Mouse (Mus musculus): ENCODE measurements at regions not wholly inside any gene's neighbourhood (a gene's known extent, or its start where the extent isn't known, plus 50 kb on each side); places are given as distances from the start of the nearest gene placed in this dataset.
"Not testable (repeated sequence)": the region's sequence is repeated elsewhere in the genome, so short reads cannot be mapped to it uniquely, and the experiment has no call there.

DNA sequence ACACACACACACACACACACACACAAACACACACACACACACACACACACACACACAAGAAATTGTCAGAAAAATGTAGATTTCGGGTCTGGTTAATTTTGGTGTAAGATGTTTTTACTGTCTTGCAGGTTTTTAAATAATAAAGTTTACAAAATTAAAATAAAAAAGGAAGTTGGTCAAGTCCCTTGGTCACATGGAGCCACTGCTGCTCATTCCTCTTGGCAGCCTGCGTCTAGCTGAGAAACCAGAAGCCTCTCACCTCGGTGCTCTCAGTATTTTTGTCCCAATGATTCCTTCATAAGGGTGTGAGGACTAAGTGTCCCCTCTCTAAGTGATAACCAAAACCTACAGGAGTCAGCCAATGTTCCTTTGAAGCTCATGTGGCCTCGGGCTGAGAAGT is 76.8 kb upstream of the Smg1 start:
- no peak for ATAC-seq (replicated peaks)
- no peaks in the 10 kb centered on the region for H3K4me1 ChIP-seq
- H3K27ac ChIP-seq (replicated peaks) = no peak overlapping the region
- H3K9me3 ChIP-seq = no peaks in the 10 kb centered on the region
- H3K4me2 ChIP-seq (replicated peaks) = no peak overlapping the region
- WGBS = 94% methylated on average over 4 of the region's 4 CpGs
- no peak overlapping the region for H3K4me3 ChIP-seq
- H3K36me3 ChIP-seq = no peaks in the 10 kb centered on the region
- no peaks in the 10 kb centered on the region for H3K27me3 ChIP-seq
- H3K9ac ChIP-seq (replicated peaks) = no peak overlapping the region

DNA sequence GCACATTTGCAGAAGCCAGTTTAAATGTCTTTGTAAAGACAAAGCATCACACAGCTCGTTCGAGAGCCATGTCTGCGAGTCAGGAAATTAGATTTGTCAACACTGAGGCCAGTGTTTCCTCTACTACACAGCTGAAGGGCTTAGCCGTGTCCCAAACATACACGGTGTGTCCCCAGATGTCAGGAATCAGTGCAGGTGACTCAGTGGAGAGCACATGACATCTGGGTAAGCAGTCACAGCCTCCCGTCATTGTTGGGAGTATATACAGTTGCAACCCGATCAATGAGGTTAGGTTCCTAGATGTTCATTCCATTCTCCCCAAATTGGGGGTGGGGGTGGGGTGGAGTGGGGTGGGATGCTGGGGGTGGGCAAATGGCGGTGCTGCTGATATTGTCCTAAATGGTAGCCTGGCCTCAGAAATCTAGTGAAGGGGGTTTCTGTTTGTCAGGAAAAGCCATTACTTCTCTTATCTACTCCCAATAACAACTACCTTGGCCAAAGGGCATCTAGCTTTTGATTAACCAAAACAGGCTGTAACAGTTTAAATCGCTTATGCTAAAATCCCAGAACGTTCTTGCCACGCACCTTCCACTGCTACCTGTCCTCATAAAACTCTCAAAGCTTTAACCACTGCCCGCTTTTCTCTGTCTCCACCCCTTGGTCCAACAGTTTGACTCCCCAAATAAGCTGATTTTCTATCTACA is 75.1 kb upstream of the Smg1 start:
- H3K4me2 ChIP-seq (replicated peaks) = no peak overlapping the region
- WGBS = 73% methylated on average over 12 of the region's 12 CpGs
- no peaks in the 10 kb centered on the region for H3K27me3 ChIP-seq
- H3K9ac ChIP-seq (replicated peaks) = no peak overlapping the region
- ATAC-seq (replicated peaks) = no peak
- H3K9me3 ChIP-seq = no peaks in the 10 kb centered on the region
- no peaks in the 10 kb centered on the region for H3K36me3 ChIP-seq
- no peak overlapping the region for H3K4me3 ChIP-seq
- H3K27ac ChIP-seq (replicated peaks) = no peak overlapping the region
- H3K4me1 ChIP-seq = 0 out of 2 replicates have a peak, but pooled peaks cover 3% of the 10 kb centered on the region

DNA sequence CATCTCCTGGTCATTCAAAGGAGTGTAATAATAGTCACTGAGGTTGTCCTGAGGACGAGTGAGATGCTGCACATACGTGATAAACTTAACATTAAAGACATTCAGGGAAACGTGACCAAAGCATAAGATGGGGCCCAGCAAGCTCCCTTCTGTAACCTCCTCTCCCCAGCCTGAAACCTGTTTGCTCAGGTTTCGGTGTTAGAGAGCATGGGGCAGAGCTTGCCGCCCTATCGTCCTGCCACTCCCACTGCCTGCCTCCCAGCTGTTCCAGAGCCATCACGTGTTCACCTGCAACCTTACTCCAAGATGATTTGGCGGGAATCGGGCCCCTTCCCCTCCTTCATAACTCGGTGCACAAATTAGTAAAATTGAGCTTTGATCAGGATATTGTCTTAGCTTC is 71.4 kb upstream of the Smg1 start:
- ATAC-seq (replicated peaks); H3K9me3 ChIP-seq: not testable (repeated sequence)
- 81% methylated on average over 10 of the region's 10 CpGs for WGBS

DNA sequence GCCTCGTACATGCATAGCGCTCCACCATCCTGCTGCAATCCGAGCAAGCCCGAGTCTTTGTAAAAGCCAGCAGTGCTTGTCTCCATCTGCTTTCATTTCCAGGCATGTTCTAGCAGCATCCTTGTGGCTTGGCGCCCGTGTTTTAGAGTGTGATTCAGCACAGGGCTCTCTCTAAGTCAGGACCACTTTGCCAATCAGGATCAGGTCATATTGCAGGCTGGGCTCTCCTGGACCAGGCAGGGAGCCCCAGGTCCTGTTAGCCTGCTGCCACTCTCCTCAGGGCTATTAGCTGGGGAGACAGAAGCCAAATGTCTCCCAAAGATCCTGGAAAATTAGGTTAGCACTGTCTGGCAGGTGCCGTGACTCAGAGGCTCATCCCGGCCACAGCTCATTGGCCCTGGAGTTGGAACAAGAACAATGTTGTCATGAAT is 70.8 kb upstream of the Smg1 start:
- 71% methylated on average over 8 of the region's 8 CpGs for WGBS
- Histone ChIP-seq H3K4me1 (0 out of 2 replicates have a peak, but pooled peaks cover 3% of the 10 kb centered on the region), H3K4me2 (replicated peaks) (no peak overlapping the region), H3K36me3 (no peaks in the 10 kb centered on the region), H3K4me3 (no peak overlapping the region), H3K27me3 (no peaks in the 10 kb centered on the region), H3K27ac (replicated peaks) (no peak overlapping the region), H3K9me3 (no peaks in the 10 kb centered on the region), H3K9ac (replicated peaks) (no peak overlapping the region)
- no peak for ATAC-seq (replicated peaks)

More for the DNA sequence above, 71.4 kb upstream of the Smg1 start:
- H3K4me2 ChIP-seq (replicated peaks); H3K27me3 ChIP-seq; H3K27ac ChIP-seq (replicated peaks); H3K4me3 ChIP-seq; H3K36me3 ChIP-seq; H3K9ac ChIP-seq (replicated peaks); H3K4me1 ChIP-seq: not testable (repeated sequence)

DNA sequence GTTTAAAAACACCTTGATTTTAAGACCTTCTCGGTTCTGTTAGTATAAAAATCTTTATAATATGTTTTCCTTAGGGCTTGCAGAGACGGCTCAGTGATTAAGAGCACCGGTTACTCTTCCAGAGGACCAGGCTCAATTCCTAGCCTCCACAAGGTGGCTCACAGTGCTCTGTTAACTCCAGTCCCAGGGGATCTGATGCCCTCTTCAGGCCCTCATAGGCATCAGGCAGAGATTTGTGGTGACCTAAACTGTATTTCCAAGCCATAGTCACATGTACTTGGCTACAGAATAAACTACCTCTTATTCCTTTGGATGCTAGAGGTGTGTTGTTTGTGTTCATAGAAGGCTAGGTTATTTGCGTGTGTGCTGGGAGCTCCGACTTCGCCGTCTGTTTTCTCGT is 70.3 kb upstream of the Smg1 start:
- ATAC-seq (replicated peaks) = no peak
- Histone ChIP-seq H3K4me1 (0 out of 2 replicates have a peak, but pooled peaks cover 3% of the 10 kb centered on the region), H3K36me3 (no peaks in the 10 kb centered on the region), H3K9me3 (no peaks in the 10 kb centered on the region), H3K4me2 (replicated peaks) (no peak overlapping the region), H3K27ac (replicated peaks) (no peak overlapping the region), H3K9ac (replicated peaks) (no peak overlapping the region), H3K4me3 (no peak overlapping the region), H3K27me3 (no peaks in the 10 kb centered on the region)
- 61% methylated on average over 8 of the region's 8 CpGs for WGBS

DNA sequence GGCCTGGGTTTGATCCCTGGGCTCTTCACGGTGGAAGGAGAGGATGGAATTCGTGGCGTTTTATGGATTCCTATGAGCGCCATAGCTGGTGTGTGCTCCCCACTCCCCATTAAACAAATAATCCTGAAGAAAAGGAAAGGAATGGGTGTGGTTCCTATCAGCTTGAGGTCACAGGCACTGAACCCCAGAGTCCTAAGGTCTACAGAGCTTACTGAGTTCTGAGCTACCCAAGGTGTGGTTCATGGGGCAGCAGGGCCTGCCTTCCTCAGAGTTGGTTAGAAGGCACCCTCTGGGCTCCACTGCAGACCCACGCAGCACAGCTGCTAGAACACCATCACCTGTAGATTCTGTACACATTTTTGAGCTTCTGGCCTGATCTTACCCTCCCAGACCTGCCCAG is 66.3 kb upstream of the Smg1 start:
- 0 out of 2 replicates have a peak, but pooled peaks cover 3% of the 10 kb centered on the region for H3K4me1 ChIP-seq
- H3K4me2 ChIP-seq (replicated peaks) = no peak overlapping the region
- no peaks in the 10 kb centered on the region for H3K9me3 ChIP-seq
- H3K27ac ChIP-seq (replicated peaks) = no peak overlapping the region
- no peak overlapping the region for H3K9ac ChIP-seq (replicated peaks)
- no peak overlapping the region for H3K4me3 ChIP-seq
- WGBS = 86% methylated on average over 5 of the region's 5 CpGs
- H3K36me3 ChIP-seq = no peaks in the 10 kb centered on the region
- no peak for ATAC-seq (replicated peaks)
- H3K27me3 ChIP-seq = no peaks in the 10 kb centered on the region

DNA sequence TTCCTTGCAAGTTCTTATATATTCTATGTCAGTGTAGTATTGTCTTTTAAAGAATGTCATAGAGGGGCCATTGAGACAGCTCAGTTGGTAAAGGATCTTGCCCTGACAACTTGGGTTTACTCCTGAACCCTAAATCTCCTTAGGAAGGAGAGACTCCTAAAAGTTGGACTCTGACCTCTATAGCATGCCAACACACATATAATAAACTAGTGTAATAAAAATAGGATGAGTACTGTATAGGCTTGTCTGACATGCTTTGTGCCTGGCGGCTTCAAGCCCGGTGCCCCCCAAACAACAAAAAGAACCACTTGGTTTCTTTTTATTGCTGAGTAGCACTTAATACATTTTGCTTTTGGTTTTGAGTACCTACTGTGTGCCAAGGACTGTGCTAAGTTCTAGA is 65.4 kb upstream of the Smg1 start:
- ATAC-seq (replicated peaks) = no peak

DNA sequence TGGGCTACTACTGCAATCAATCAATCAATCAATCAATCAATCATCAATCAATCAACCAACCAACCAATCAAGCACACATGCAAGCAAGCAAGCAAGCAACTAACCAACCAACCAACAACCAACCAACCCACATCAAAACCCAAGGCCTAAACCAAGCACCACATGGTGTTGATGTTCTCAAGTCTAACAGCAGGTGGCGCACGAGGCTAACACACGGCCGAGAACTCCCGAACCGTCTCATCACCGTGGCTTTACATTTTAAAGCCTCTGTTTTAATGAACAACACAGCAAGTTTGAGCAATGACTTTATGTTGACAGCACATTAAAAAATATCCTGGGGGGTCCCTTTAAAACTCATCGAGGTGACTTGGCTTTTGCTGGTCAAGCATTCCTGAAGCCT is 61.3 kb upstream of the Smg1 start:
- Histone ChIP-seq H3K4me3 (no peak overlapping the region), H3K36me3 (no peaks in the 10 kb centered on the region), H3K4me2 (replicated peaks) (no peak overlapping the region), H3K4me1 (no peaks in the 10 kb centered on the region), H3K27me3 (no peaks in the 10 kb centered on the region), H3K9me3 (no peaks in the 10 kb centered on the region), H3K27ac (replicated peaks) (no peak overlapping the region), H3K9ac (replicated peaks) (no peak overlapping the region)
- WGBS = under 1% methylated on average over 8 of the region's 8 CpGs
- peak; percentile 83 for ATAC-seq (replicated peaks)

More for the DNA sequence above, 65.4 kb upstream of the Smg1 start:
- no peaks in the 10 kb centered on the region for H3K36me3 ChIP-seq
- H3K4me1 ChIP-seq = no peaks in the 10 kb centered on the region
- H3K27me3 ChIP-seq = no peaks in the 10 kb centered on the region
- no peak overlapping the region for H3K9ac ChIP-seq (replicated peaks)
- WGBS = 88% methylated on average over 2 of the region's 2 CpGs
- H3K4me2 ChIP-seq (replicated peaks) = no peak overlapping the region
- no peaks in the 10 kb centered on the region for H3K9me3 ChIP-seq
- H3K27ac ChIP-seq (replicated peaks) = no peak overlapping the region
- H3K4me3 ChIP-seq = no peak overlapping the region

DNA sequence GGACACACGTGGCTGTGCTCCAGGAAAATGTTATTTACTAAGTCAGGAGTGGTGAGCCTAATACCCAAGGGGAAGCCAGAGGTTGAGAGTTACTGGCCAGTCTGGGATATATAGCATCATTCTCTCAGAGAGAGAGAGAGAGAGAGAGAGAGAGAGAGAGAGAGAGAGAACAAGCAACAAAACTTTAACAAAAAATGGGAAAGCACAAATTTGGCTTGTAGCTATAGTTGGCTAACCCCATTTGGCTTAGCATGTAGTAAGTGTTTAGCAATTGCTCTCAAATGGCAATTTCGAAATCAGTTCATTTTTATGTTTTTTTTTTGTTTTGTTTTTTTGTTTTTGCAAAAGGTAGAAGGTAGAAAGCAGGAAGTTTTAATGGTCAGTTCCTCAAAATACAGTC is 60.9 kb upstream of the Smg1 start:
- Histone ChIP-seq H3K27me3 (no peaks in the 10 kb centered on the region), H3K4me1 (no peaks in the 10 kb centered on the region), H3K9me3 (no peaks in the 10 kb centered on the region), H3K4me2 (replicated peaks) (no peak overlapping the region), H3K27ac (replicated peaks) (no peak overlapping the region), H3K36me3 (no peaks in the 10 kb centered on the region), H3K9ac (replicated peaks) (no peak overlapping the region), H3K4me3 (no peak overlapping the region)
- WGBS = 59% methylated on average over 2 of the region's 2 CpGs
- no peak for ATAC-seq (replicated peaks)

DNA sequence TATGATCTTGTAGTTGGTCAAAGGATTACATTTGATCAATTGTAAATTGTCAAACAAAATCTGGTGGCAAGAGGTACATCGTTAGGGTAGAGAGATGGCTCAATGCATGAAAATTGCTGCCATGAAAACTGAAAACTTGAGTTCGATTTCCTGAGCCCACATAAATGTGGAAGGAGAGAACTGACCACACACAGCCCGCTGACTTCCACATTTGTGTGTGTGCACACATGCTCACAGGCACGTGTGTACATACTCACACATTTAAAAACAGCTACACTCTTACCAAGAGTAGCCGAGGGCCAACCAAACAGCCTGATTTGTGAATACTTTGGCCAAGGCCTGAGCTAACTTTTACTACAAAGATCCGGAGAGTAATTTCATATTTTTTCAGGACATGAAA is 60.5 kb upstream of the Smg1 start:
- Histone ChIP-seq H3K4me3 (no peak overlapping the region), H3K4me1 (no peaks in the 10 kb centered on the region), H3K4me2 (replicated peaks) (no peak overlapping the region), H3K36me3 (no peaks in the 10 kb centered on the region), H3K27ac (replicated peaks) (no peak overlapping the region), H3K9me3 (no peaks in the 10 kb centered on the region), H3K27me3 (no peaks in the 10 kb centered on the region), H3K9ac (replicated peaks) (no peak overlapping the region)
- ATAC-seq (replicated peaks) = no peak
- 93% methylated on average over 6 of the region's 6 CpGs for WGBS

DNA sequence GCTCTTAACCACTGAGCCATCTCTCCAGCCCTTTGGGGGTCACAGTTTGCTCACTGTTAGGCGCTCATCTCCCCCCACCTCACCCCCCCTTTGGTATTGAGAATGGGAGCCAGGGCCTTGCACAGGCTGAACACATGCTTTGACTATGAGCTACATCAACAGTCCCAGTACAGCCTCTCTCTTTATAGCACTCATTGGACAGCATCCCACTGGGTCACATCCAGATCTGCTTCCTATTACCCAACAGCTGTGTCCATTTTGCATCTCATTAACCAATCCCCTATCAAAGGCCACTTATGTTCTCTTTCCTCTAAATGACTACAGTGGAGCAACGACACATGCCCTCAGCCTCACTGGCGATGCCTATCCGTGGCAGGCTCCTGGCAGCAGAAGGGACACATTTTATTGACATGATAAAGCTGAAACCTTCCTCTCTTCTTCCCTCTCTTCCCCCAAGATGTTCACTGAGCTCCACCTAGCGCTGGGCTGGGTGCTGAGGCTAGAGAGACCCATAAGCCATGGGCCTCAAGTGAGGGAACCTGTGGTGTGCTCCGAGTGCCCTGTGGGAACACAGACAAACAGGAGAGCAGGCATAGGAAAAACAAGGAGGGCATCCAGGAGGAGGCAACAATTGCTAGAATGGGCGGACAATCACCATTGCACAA is 57.3 kb upstream of the Smg1 start:
- H3K4me3 ChIP-seq = no peak overlapping the region
- no peaks in the 10 kb centered on the region for H3K9me3 ChIP-seq
- H3K4me2 ChIP-seq (replicated peaks) = no peak overlapping the region
- H3K27me3 ChIP-seq = no peaks in the 10 kb centered on the region
- no peak overlapping the region for H3K9ac ChIP-seq (replicated peaks)
- no peaks in the 10 kb centered on the region for H3K36me3 ChIP-seq
- peaks cover 8% of the 10 kb centered on the region for H3K4me1 ChIP-seq
- no peak overlapping the region for H3K27ac ChIP-seq (replicated peaks)
- 52% methylated on average over 7 of the region's 7 CpGs for WGBS
- ATAC-seq (replicated peaks) = peak; percentile 61

DNA sequence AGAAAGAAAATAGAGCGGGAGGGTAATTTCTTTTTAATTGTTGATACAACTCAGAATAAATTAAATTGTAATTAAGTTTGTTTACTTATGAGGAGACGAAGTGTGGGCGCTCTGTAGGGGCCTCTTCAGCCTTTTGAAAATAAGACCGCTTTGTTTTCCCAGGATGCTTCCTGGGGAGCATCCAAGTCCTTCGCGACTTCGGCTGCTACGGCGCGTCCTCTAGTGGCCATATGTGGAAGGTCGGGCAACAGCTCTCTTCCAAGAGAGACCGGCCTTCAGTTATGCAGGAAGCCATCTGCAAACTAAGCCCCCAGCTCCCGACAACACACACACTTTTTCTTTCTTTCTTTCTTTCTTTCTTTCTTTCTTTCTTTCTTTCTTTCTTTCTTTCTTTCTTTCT is 54.1 kb upstream of the Smg1 start:
- WGBS = under 1% methylated on average over 13 of the region's 13 CpGs
- no peaks in the 10 kb centered on the region for H3K36me3 ChIP-seq
- peak overlapping the region; percentile 1; the same call in 1 of the 2 replicates for H3K4me3 ChIP-seq
- H3K27me3 ChIP-seq = no peaks in the 10 kb centered on the region
- H3K9ac ChIP-seq (replicated peaks) = no peak overlapping the region
- H3K9me3 ChIP-seq = no peaks in the 10 kb centered on the region
- ATAC-seq (replicated peaks) = peak; percentile 57
- no peak overlapping the region for H3K27ac ChIP-seq (replicated peaks)
- peak overlapping the region; percentile 25 for H3K4me2 ChIP-seq (replicated peaks)
- peaks cover 8% of the 10 kb centered on the region for H3K4me1 ChIP-seq

All from forebrain, embryonic 15.5 days (tissue).